Mouse (Mus musculus) forebrain, embryonic 14.5 days (tissue): Measurements from ENCODE around the gene Ndufb5. TPM values are rescaled to one million over a fixed set of nuclear protein-coding genes. Genes with fewer than 3 reads are reported as not detected.

Experiments
- polyA plus RNA-seq: library from polyadenylated mRNA; unstranded; fragments of >200 nt; fragmentation: Nextera tagmentation; extraction: Ambion mirVana; gene quantifications from 2 replicates; pipeline ENCODE4 v1.2.1, GENCODE M21; 2014

The Ndufb5 gene
- polyA plus RNA-seq, 1 experiment from 2014 or later = 397 TPM

Other genes with a start within 250 kb of the Ndufb5 start
- gene Kcnmb3, start 244.8 kb upstream of the Ndufb5 start, polyA plus RNA-seq = not detected in 2 replicates
- 43.6 and 49.0 TPM in 2 replicates for gene Zfp639, start 226.7 kb upstream of the Ndufb5 start, polyA plus RNA-seq
- 25.0 and 27.5 TPM in 2 replicates for gene Mfn1, start 207.5 kb upstream of the Ndufb5 start, polyA plus RNA-seq
- gene Gnb4, start 120.4 kb upstream of the Ndufb5 start, polyA plus RNA-seq = 73.0 and 81.5 TPM in 2 replicates
- 130 and 153 TPM in 2 replicates for gene Actl6a, start 30.7 kb upstream of the Ndufb5 start, polyA plus RNA-seq
- 42.1 and 43.3 TPM in 2 replicates for gene Mrpl47, start 615 bp downstream of the Ndufb5 start, polyA plus RNA-seq
- gene Usp13, start 80.6 kb downstream of the Ndufb5 start, polyA plus RNA-seq = 6.0 and 6.7 TPM in 2 replicates